Mouse (Mus musculus) cerebellum, postnatal 36 days (tissue): ENCODE measurements at regions not wholly inside any gene's neighbourhood (a gene's known extent, or its start where the extent isn't known, plus 50 kb on each side); places are given as distances from the start of the nearest gene placed in this dataset.
A peak's percentile ranks its signal among the peaks of the same experiment; 100 is the strongest.

ENCODE experiments used
- DNase-seq, 2 experiments: peaks; one replicate each; pipeline ENCODE4 v3.0.0; 2021 to 2022; ENCODE audit warnings: mixed read lengths in 2 of 2

- no peak for DNase-seq
Measured at GRCm38 (mm10) chr13:107531026-107531425, 509.1 kb upstream of the Kif2a start.

GRCm38 (mm10) chr13:107530392-107530791 lies 508.5 kb upstream of the Kif2a start:
- DNase-seq, result no peak

GRCm38 (mm10) chr13:107528724-107529456 lies 507.0 kb upstream of the Kif2a start:
- no peak for DNase-seq

GRCm38 (mm10) chr13:107522942-107523341 lies 501.0 kb upstream of the Kif2a start:
- DNase-seq, result no peak

GRCm38 (mm10) chr13:107514236-107514635 lies 492.3 kb upstream of the Kif2a start:
- DNase-seq, result no peak

- no peak for DNase-seq
Measured at GRCm38 (mm10) chr13:107513274-107514146, 491.6 kb upstream of the Kif2a start.

GRCm38 (mm10) chr13:107507336-107507735 lies 485.4 kb upstream of the Kif2a start:
- DNase-seq, result no peak

- DNase-seq, result no peak
Measured at GRCm38 (mm10) chr13:107506832-107507231, 484.9 kb upstream of the Kif2a start.

- no peak for DNase-seq
Measured at GRCm38 (mm10) chr13:107505318-107505717, 483.4 kb upstream of the Kif2a start.

- DNase-seq, result no peak
Measured at GRCm38 (mm10) chr13:107502261-107502660, 480.3 kb upstream of the Kif2a start.

- DNase-seq, result no peak
Measured at GRCm38 (mm10) chr13:107500776-107501489, 479.0 kb upstream of the Kif2a start.

- no peak for DNase-seq
Measured at GRCm38 (mm10) chr13:107499296-107499695, 477.4 kb upstream of the Kif2a start.

GRCm38 (mm10) chr13:107495161-107495732 lies 473.3 kb upstream of the Kif2a start:
- no peak for DNase-seq

GRCm38 (mm10) chr13:107493765-107494164 lies 471.8 kb upstream of the Kif2a start:
- peak; percentile 84 to 85 for DNase-seq

GRCm38 (mm10) chr13:107492448-107492847 lies 470.5 kb upstream of the Kif2a start:
- DNase-seq, result no peak

GRCm38 (mm10) chr13:107491423-107491822 lies 469.5 kb upstream of the Kif2a start:
- no peak for DNase-seq

- DNase-seq, result no peak
Measured at GRCm38 (mm10) chr13:107485400-107486017, 463.6 kb upstream of the Kif2a start.

GRCm38 (mm10) chr13:107484630-107484998 lies 462.7 kb upstream of the Kif2a start:
- no peak for DNase-seq

GRCm38 (mm10) chr13:107483967-107484629 lies 462.2 kb upstream of the Kif2a start:
- no peak for DNase-seq

- DNase-seq, result no peak
Measured at GRCm38 (mm10) chr13:107475166-107475565, 453.2 kb upstream of the Kif2a start.

GRCm38 (mm10) chr13:107469491-107470276 lies 447.8 kb upstream of the Kif2a start:
- peak; percentile 68 to 72 for DNase-seq
